Mouse (Mus musculus) spleen, adult 2 months (tissue): ENCODE results near the gene Fgfr4. TPM values are rescaled to one million over a fixed set of nuclear protein-coding genes. Genes with fewer than 3 reads are reported as not detected.

Experiments used
- DNase-seq, 2 experiments: peaks; one replicate each; pipeline versions ENCODE4 v3.0.0 to v3.0.0-alpha.2; 2012 to 2021; ENCODE audit warnings: low spot score in 2 of 2, low read depth in 1 of 2
- H3K27ac ChIP-seq: fragments of 200-500 bp; 2 replicates; pipeline ENCODE4 v1.5.1; 2012; ENCODE audit warnings: low read length, inconsistent platforms; ENCODE audit not compliant: insufficient read depth
- H3K27me3 ChIP-seq: fragments of 200-500 bp; 2 replicates; pipeline ENCODE4 v1.6.1; 2012; ENCODE audit warnings: mild to moderate bottlenecking, moderate library complexity, low read length, inconsistent platforms; ENCODE audit not compliant: control insufficient read depth, insufficient read depth
- H3K36me3 ChIP-seq: fragments of 200-500 bp; 2 replicates; pipeline ENCODE4 v1.6.1; 2012; ENCODE audit warnings: mild to moderate bottlenecking, low read length, inconsistent platforms; ENCODE audit not compliant: control insufficient read depth, insufficient read depth
- H3K4me1 ChIP-seq: fragments of 200-500 bp; 2 replicates; pipeline ENCODE4 v1.6.1; 2011; ENCODE audit warnings: inconsistent platforms; ENCODE audit not compliant: control insufficient read depth, insufficient read depth, insufficient read length
- H3K4me3 ChIP-seq: fragments of 200-500 bp; 2 replicates; pipeline ENCODE4 v1.5.1; 2011; ENCODE audit warnings: mild to moderate bottlenecking, inconsistent platforms; ENCODE audit not compliant: insufficient read depth, insufficient read length; ENCODE audit errors: extremely low read depth
- CTCF ChIP-seq: fragments of 200-500 bp; IDR thresholded peaks from 2 replicates; pipeline ENCODE4 v1.5.1; 2011; ENCODE audit warnings: mild to moderate bottlenecking, inconsistent platforms; ENCODE audit not compliant: insufficient read depth, insufficient read length, insufficient replicate concordance; ENCODE audit errors: extremely low read depth
- POLR2A ChIP-seq: fragments of 200-500 bp; IDR thresholded peaks from 2 replicates; pipeline ENCODE4 v1.6.1; 2011; ENCODE audit warnings: low read depth, low read length, inconsistent platforms
- WGBS: fragments of 180-500 bp; shearing (Covaris S2); methylation state at CpG from one replicate; pipeline ENCODE4 v1.1.7; 2018; 5-methylcytosine and 5-hydroxymethylcytosine counted together
- polyA plus RNA-seq: library from polyadenylated mRNA; depleted of rRNA; stranded (reverse); fragments of >200 nt; gene quantifications from 2 replicates; pipeline ENCODE4 v1.2.3, GENCODE M21; 2012

Gene Fgfr4
- polyA plus RNA-seq, 1 experiment, result 12.0 TPM

GRCm38 (mm10) chr13:55203740-55204139 lies 51.3 kb downstream of the Fgfr4 start:
- DNase-seq, result no peak
- WGBS, result 93% methylated on average over 9 of the region's 9 CpGs
- H3K27ac ChIP-seq, result no peak overlapping the region
- TF ChIP-seq CTCF, result no peak
- TF ChIP-seq POLR2A, result no peak
- no peaks in the 10 kb centered on the region for H3K27me3 ChIP-seq
- no peaks in the 10 kb centered on the region for H3K4me1 ChIP-seq
- H3K4me3 ChIP-seq, result no peak overlapping the region
- no peaks in the 10 kb centered on the region for H3K36me3 ChIP-seq

- Histone ChIP-seq H3K27ac (no peak overlapping the region), H3K27me3 (no peaks in the 10 kb centered on the region), H3K36me3 (no peaks in the 10 kb centered on the region), H3K4me3 (no peak overlapping the region), H3K4me1 (no peaks in the 10 kb centered on the region)
- WGBS, result 81% methylated on average over 9 of the region's 11 CpGs
- DNase-seq, result no peak
- TF ChIP-seq CTCF, result no peak
- TF ChIP-seq POLR2A, result no peak
Observed at GRCm38 (mm10) chr13:55204667-55205389, 52.4 kb downstream of the Fgfr4 start.

GRCm38 (mm10) chr13:55205448-55206205 lies 53.2 kb downstream of the Fgfr4 start:
- no peak overlapping the region for H3K27ac ChIP-seq
- no peak for TF ChIP-seq CTCF
- TF ChIP-seq POLR2A, result no peak
- 94% methylated on average over 6 of the region's 6 CpGs for WGBS
- no peak overlapping the region for H3K4me3 ChIP-seq
- no peak for DNase-seq
- H3K36me3 ChIP-seq, result no peaks in the 10 kb centered on the region
- H3K4me1 ChIP-seq, result peaks cover 5% of the 10 kb centered on the region; the same call in 1 of the 2 replicates
- H3K27me3 ChIP-seq, result no peaks in the 10 kb centered on the region

- Histone ChIP-seq H3K27ac (no peak overlapping the region), H3K36me3 (peaks cover 8% of the 10 kb centered on the region), H3K4me3 (no peak overlapping the region), H3K27me3 (peaks cover 2% of the 10 kb centered on the region; the same call in 1 of the 2 replicates), H3K4me1 (peaks cover 13% of the 10 kb centered on the region)
- no peak for DNase-seq
- WGBS, result 90% methylated on average over 13 of the region's 13 CpGs
- TF ChIP-seq POLR2A (no peak), CTCF (no peak)
Observed at GRCm38 (mm10) chr13:55208837-55209648, 56.6 kb downstream of the Fgfr4 start.

DNA sequence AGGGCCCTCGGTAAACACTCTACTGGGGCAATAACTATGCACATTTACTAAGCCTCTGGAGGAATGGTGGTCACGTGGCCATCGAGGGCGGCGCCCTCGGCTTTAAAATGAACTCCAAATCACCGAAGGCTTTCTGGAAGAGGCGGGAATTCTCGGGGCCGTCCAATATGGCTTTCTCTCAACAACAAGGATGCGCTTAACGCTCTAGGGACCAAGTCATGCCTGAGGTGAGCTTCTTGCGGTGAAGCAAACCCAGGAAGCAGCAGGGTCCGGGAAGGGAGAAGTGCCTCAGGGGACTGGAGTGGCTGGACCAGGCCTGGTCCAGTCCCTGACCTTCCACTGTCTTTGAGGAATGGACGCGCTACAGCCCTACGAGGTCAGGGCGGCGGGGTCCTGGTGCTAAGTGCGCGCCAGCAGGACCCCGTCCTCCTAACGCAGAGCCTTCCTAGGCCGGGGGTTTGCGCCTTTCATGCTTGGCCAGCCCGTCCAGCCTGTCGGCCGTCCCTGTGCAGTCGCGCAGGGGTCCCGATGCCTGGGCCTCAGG lies 57.3 kb downstream of the Fgfr4 start, which contains the start of gene Nsd1:
Gene Nsd1, plus strand, starts transcription at position 134 of the 544 bp plus-strand sequence.
- no peak for TF ChIP-seq CTCF
- no peak for TF ChIP-seq POLR2A
- Histone ChIP-seq H3K36me3 (peaks cover 9% of the 10 kb centered on the region), H3K4me3 (peak within 1 kb of the TSS; percentile 95), H3K27me3 (peaks cover 2% of the 10 kb centered on the region; the same call in 1 of the 2 replicates), H3K4me1 (peaks cover 15% of the 10 kb centered on the region), H3K27ac (peak within 1 kb of the TSS; percentile 100)
- DNase-seq, result no peak
- WGBS, result 87% methylated on average over 31 of the region's 31 CpGs

- peaks cover 17% of the 10 kb centered on the region for H3K4me1 ChIP-seq
- H3K4me3 ChIP-seq, result peak overlapping the region; percentile 95
- peak overlapping the region; percentile 100 for H3K27ac ChIP-seq
- DNase-seq, result peak in 1 of 2 experiments; percentile 41
- TF ChIP-seq CTCF, result no peak
- TF ChIP-seq POLR2A, result peak; percentile 4; the same call in 1 of the 2 replicates
- peaks cover 10% of the 10 kb centered on the region for H3K36me3 ChIP-seq
- WGBS, result 14% methylated on average over 71 of the region's 77 CpGs
- H3K27me3 ChIP-seq, result peaks cover 2% of the 10 kb centered on the region; the same call in 1 of the 2 replicates
Observed at GRCm38 (mm10) chr13:55210193-55210970, 57.9 kb downstream of the Fgfr4 start.
